Mouse (Mus musculus): ENCODE measurements around the gene Cd164. TPM values are rescaled to one million over a fixed set of nuclear protein-coding genes. Genes with fewer than 3 reads are reported as not detected.
A peak's percentile ranks its signal among the peaks of the same experiment; 100 is the strongest.

Gene Cd164
- 65.0 and 67.8 TPM in 2 replicates for polyA plus RNA-seq (2015; fragmentation: Nextera tagmentation; extraction: Ambion mirVana)

DNA sequence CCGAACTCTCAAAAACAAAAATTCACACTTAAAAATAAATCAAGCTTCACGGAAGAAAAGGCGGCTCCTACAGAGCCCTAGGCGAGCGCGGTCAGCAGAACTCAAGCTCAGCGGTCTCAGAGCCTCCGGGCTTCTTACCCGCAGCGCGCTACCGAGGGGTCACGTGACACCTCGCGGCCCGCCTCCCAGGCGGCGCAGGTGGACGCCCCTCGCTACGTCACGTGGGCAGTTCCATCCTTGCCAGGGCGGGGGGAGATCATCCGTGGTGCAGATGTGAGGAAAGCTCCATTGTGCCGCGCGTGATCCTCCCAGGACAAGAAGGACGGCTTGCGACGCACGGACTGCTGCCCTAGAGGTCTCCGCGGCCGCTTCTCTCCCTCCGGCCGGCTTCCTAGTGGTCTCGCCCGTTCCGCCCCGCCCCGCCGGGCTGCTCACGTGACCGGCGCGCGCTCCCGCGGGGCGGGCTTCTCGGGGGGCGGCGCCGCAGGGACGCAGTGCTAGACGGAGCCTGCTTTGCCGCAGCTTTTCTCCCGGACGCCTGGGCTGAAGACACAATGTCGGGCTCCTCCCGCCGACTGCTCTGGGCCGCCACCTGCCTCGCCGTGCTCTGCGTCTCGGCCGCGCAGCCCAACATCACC is at the start of gene Cd164:
Cd164 (plus strand) TSS at position 434 of the 638 bp plus-strand sequence.
- Histone ChIP-seq H3K4me2 (ENCODE audit: low read depth, low read length) (peak within 1 kb of the TSS; percentile 94), H3K4me3 (ENCODE audit: low read depth, low read length) (peak within 1 kb of the TSS; percentile 83), H3K4me1 (ENCODE audit: control insufficient read depth, low read depth, low read length) (peaks cover 17% of the 10 kb centered on the region), H3K9me3 (replicated peaks; ENCODE audit: control insufficient read depth, low read length) (no peaks in the 10 kb centered on the region), H3K36me3 (ENCODE audit: control insufficient read depth, insufficient read depth) (no peaks in the 10 kb centered on the region; the same call in 1 of the 2 replicates), H3K27me3 (ENCODE audit: control insufficient read depth, insufficient read depth, low read depth, low read length) (no peaks in the 10 kb centered on the region), H3K9ac (ENCODE audit: low read depth, low read length) (peak within 1 kb of the TSS; percentile 86), H3K27ac (ENCODE audit: low read length) (peak within 1 kb of the TSS; percentile 83)
- under 1% methylated on average over 69 of the region's 69 CpGs for WGBS (ENCODE audit: insufficient replicate concordance)
- ATAC-seq (ENCODE audit: low read depth), result peak; percentile 87

- Histone ChIP-seq H3K27ac (ENCODE audit: low read length) (no peak overlapping the region), H3K4me2 (ENCODE audit: low read depth, low read length) (no peak overlapping the region), H3K36me3 (ENCODE audit: control insufficient read depth, insufficient read depth) (no peaks in the 10 kb centered on the region), H3K27me3 (ENCODE audit: control insufficient read depth, insufficient read depth, low read depth, low read length) (no peaks in the 10 kb centered on the region), H3K4me3 (ENCODE audit: low read depth, low read length) (no peak overlapping the region), H3K9ac (ENCODE audit: low read depth, low read length) (no peak overlapping the region), H3K9me3 (replicated peaks; ENCODE audit: control insufficient read depth, low read length) (no peaks in the 10 kb centered on the region), H3K4me1 (ENCODE audit: control insufficient read depth, low read depth, low read length) (peaks cover 19% of the 10 kb centered on the region)
- WGBS (ENCODE audit: insufficient replicate concordance), result 61% methylated on average over 3 of the region's 3 CpGs
- no peak for ATAC-seq (ENCODE audit: low read depth)
Observed at GRCm38 (mm10) chr10:41470693-41471092, 48.5 kb upstream of the Cd164 start.

DNA sequence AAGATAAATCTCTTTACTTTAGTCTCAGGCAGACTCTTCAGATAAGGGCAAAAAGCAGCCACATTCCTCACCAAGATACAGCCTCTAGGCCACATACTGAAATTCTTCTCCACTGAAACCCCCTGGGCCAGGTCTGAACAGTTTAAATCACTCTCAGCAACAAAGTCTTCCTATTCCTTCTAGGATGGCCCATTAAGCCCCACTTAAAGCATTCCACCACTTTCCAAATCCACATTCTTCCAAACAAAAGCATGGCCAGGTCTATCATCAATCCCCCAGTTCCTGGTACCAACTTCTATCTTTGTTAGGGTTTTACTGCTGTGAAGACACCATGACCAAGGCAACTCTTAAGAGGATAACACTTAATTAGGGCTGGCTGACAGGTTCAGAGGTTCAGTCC is 46.7 kb upstream of the Cd164 start:
- no peak for ATAC-seq (ENCODE audit: low read depth)
- Histone ChIP-seq H3K36me3 (ENCODE audit: control insufficient read depth, insufficient read depth) (no peaks in the 10 kb centered on the region), H3K4me1 (ENCODE audit: control insufficient read depth, low read depth, low read length) (peaks cover 37% of the 10 kb centered on the region), H3K4me2 (ENCODE audit: low read depth, low read length) (no peak overlapping the region), H3K27me3 (ENCODE audit: control insufficient read depth, insufficient read depth, low read depth, low read length) (peaks cover 7% of the 10 kb centered on the region), H3K9me3 (replicated peaks; ENCODE audit: control insufficient read depth, low read length) (no peaks in the 10 kb centered on the region), H3K4me3 (ENCODE audit: low read depth, low read length) (no peak overlapping the region), H3K9ac (ENCODE audit: low read depth, low read length) (no peak overlapping the region), H3K27ac (ENCODE audit: low read length) (no peak overlapping the region)

- no peaks in the 10 kb centered on the region for H3K36me3 ChIP-seq (ENCODE audit: control insufficient read depth, insufficient read depth)
- ATAC-seq (ENCODE audit: low read depth), result no peak
- no peak overlapping the region for H3K4me2 ChIP-seq (ENCODE audit: low read depth, low read length)
- H3K27me3 ChIP-seq (ENCODE audit: control insufficient read depth, insufficient read depth, low read depth, low read length), result peaks cover 7% of the 10 kb centered on the region
- no peak overlapping the region for H3K4me3 ChIP-seq (ENCODE audit: low read depth, low read length)
- H3K9ac ChIP-seq (ENCODE audit: low read depth, low read length), result no peak overlapping the region
- no peaks in the 10 kb centered on the region for H3K9me3 ChIP-seq (replicated peaks; ENCODE audit: control insufficient read depth, low read length)
- H3K4me1 ChIP-seq (ENCODE audit: control insufficient read depth, low read depth, low read length), result peaks cover 41% of the 10 kb centered on the region
- no peak overlapping the region for H3K27ac ChIP-seq (ENCODE audit: low read length)
- WGBS (ENCODE audit: insufficient replicate concordance), result 45% methylated on average over 5 of the region's 5 CpGs
Observed at GRCm38 (mm10) chr10:41472962-41473481, 46.2 kb upstream of the Cd164 start.

DNA sequence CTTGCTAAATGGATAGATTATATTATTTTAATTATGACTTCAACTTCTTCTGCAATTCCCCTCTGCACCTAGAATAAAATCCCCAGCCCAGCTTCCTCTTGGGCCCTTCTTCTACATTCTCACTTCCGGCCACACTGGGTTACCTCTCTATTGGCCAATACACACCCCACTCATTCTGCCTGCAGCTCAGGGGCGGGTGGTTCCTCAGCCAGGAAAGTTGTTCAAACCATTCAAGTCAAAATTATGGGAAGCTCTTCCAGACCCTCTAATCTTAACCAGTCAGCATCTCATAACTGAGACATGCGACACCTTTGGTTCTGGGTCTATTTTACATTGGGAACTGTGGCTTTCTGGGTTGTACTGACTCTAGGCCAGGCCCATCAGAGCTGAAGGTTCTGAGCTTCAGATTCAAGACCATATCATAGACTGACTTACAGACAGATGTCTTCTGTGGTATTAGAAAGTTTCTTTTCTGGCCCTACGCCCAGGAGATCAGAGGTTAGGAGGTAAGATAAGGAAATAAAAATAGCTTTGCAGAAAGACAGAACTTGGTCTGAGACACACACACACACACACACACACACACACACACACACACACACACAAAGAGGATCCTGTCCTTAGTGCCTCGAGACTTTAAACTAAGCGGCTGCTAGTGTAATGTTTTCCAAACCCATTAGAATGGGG is 45.3 kb upstream of the Cd164 start:
- Histone ChIP-seq H3K4me3 (ENCODE audit: low read depth, low read length) (no peak overlapping the region), H3K36me3 (ENCODE audit: control insufficient read depth, insufficient read depth) (no peaks in the 10 kb centered on the region), H3K9ac (ENCODE audit: low read depth, low read length) (no peak overlapping the region), H3K27me3 (ENCODE audit: control insufficient read depth, insufficient read depth, low read depth, low read length) (peaks cover 7% of the 10 kb centered on the region), H3K4me1 (ENCODE audit: control insufficient read depth, low read depth, low read length) (peaks cover 41% of the 10 kb centered on the region), H3K27ac (ENCODE audit: low read length) (no peak overlapping the region), H3K9me3 (replicated peaks; ENCODE audit: control insufficient read depth, low read length) (no peaks in the 10 kb centered on the region), H3K4me2 (ENCODE audit: low read depth, low read length) (no peak overlapping the region)
- 15% methylated on average over 6 of the region's 6 CpGs for WGBS (ENCODE audit: insufficient replicate concordance)
- peak; percentile 49 for ATAC-seq (ENCODE audit: low read depth)

GRCm38 (mm10) chr10:41474981-41475391 is 44.2 kb upstream of the Cd164 start:
- Histone ChIP-seq H3K27me3 (ENCODE audit: control insufficient read depth, insufficient read depth, low read depth, low read length) (peaks cover 7% of the 10 kb centered on the region), H3K4me3 (ENCODE audit: low read depth, low read length) (no peak overlapping the region), H3K27ac (ENCODE audit: low read length) (peak overlapping the region; percentile 2; the same call in 1 of the 2 replicates), H3K4me1 (ENCODE audit: control insufficient read depth, low read depth, low read length) (peaks cover 41% of the 10 kb centered on the region), H3K9ac (ENCODE audit: low read depth, low read length) (no peak overlapping the region), H3K4me2 (ENCODE audit: low read depth, low read length) (no peak overlapping the region), H3K9me3 (replicated peaks; ENCODE audit: control insufficient read depth, low read length) (no peaks in the 10 kb centered on the region), H3K36me3 (ENCODE audit: control insufficient read depth, insufficient read depth) (no peaks in the 10 kb centered on the region)
- ATAC-seq (ENCODE audit: low read depth), result no peak
- 56% methylated on average over 1 of the region's 1 CpGs for WGBS (ENCODE audit: insufficient replicate concordance)

GRCm38 (mm10) chr10:41476171-41477017 is 42.8 kb upstream of the Cd164 start, which contains the start of gene Mical1:
Gene Mical1 (plus strand): TSS chr10:41476314.
- Histone ChIP-seq H3K9me3 (replicated peaks; ENCODE audit: control insufficient read depth, low read length) (no peaks in the 10 kb centered on the region), H3K36me3 (ENCODE audit: control insufficient read depth, insufficient read depth) (no peaks in the 10 kb centered on the region), H3K27ac (ENCODE audit: low read length) (peak within 1 kb of the TSS; percentile 67), H3K4me3 (ENCODE audit: low read depth, low read length) (peak within 1 kb of the TSS; percentile 56), H3K9ac (ENCODE audit: low read depth, low read length) (peak within 1 kb of the TSS; percentile 50), H3K4me1 (ENCODE audit: control insufficient read depth, low read depth, low read length) (peaks cover 44% of the 10 kb centered on the region), H3K4me2 (ENCODE audit: low read depth, low read length) (peak within 1 kb of the TSS; percentile 71), H3K27me3 (ENCODE audit: control insufficient read depth, insufficient read depth, low read depth, low read length) (peaks cover 7% of the 10 kb centered on the region)
- under 1% methylated on average over 35 of the region's 35 CpGs for WGBS (ENCODE audit: insufficient replicate concordance)
- peak; percentile 65 for ATAC-seq (ENCODE audit: low read depth)

DNA sequence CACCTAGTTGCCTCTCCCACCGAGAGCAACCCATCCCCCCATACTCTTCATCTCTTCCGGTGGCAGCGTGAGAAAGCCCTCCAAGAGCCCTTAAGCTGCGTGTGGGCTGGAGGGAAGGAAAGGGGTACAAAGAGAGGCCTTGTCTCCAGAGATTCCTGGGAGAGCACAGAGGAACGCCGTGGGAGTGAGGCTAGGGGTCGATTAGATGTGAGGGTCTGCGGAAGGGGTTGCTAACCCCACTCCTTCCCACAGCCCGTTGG is 42.3 kb upstream of the Cd164 start:
- Histone ChIP-seq H3K4me3 (ENCODE audit: low read depth, low read length) (peak overlapping the region; percentile 56), H3K4me1 (ENCODE audit: control insufficient read depth, low read depth, low read length) (peaks cover 44% of the 10 kb centered on the region), H3K9me3 (replicated peaks; ENCODE audit: control insufficient read depth, low read length) (no peaks in the 10 kb centered on the region), H3K36me3 (ENCODE audit: control insufficient read depth, insufficient read depth) (no peaks in the 10 kb centered on the region), H3K4me2 (ENCODE audit: low read depth, low read length) (peak overlapping the region; percentile 71), H3K27me3 (ENCODE audit: control insufficient read depth, insufficient read depth, low read depth, low read length) (peaks cover 7% of the 10 kb centered on the region), H3K9ac (ENCODE audit: low read depth, low read length) (peak overlapping the region; percentile 50), H3K27ac (ENCODE audit: low read length) (peak overlapping the region; percentile 67)
- WGBS (ENCODE audit: insufficient replicate concordance), result 0% methylated on average over 9 of the region's 9 CpGs
- ATAC-seq (ENCODE audit: low read depth), result no peak

Data from liver, embryonic 16.5 days (tissue).